Mouse (Mus musculus): ENCODE data around the gene Alg12. TPM values are rescaled to one million over a fixed set of nuclear protein-coding genes. Genes with fewer than 3 reads are reported as not detected.

Gene Alg12
- polyA plus RNA-seq, 1 experiment from 2014 or later = 9.8 TPM

- Histone ChIP-seq H3K9me3 (replicated peaks; ENCODE audit: low read length) (no peaks in the 10 kb centered on the region), H3K27me3 (ENCODE audit: insufficient read depth, low read length) (no peaks in the 10 kb centered on the region), H3K4me1 (replicated peaks; ENCODE audit: insufficient read depth, low read length) (peaks cover 33% of the 10 kb centered on the region), H3K9ac (ENCODE audit: low read depth, low read length) (0 out of 2 replicates have a peak overlapping the region, but pooled peaks have one; percentile 35), H3K36me3 (ENCODE audit: insufficient read depth, low read length) (no peaks in the 10 kb centered on the region), H3K4me3 (replicated peaks; ENCODE audit: low read depth, low read length) (no peak overlapping the region), H3K27ac (peak overlapping the region; percentile 82; the same call in 1 of the 2 replicates), H3K4me2 (ENCODE audit: low read length) (no peak overlapping the region)
- DNase-seq (ENCODE audit: low spot score) (no peak), ATAC-seq (replicated peaks; ENCODE audit: low FRiP score, low read depth) (no peak)
- WGBS = 69% methylated on average over 6 of the region's 6 CpGs
- no peak for TF ChIP-seq CTCF (IDR thresholded peaks at IDR 0.05; ENCODE audit: low read depth)
Measured at GRCm38 (mm10) chr15:88855896-88856417, 36.8 kb upstream of the Alg12 start.

GRCm38 (mm10) chr15:88854969-88855830, 36.1 kb upstream of the Alg12 start:
- ATAC-seq (replicated peaks; ENCODE audit: low FRiP score, low read depth) (no peak), DNase-seq (ENCODE audit: low spot score) (no peak)
- H3K4me3 ChIP-seq (replicated peaks; ENCODE audit: low read depth, low read length) = no peak overlapping the region
- TF ChIP-seq CTCF (IDR thresholded peaks at IDR 0.05; ENCODE audit: low read depth) = no peak
- no peaks in the 10 kb centered on the region for H3K27me3 ChIP-seq (ENCODE audit: insufficient read depth, low read length)
- H3K27ac ChIP-seq = peak overlapping the region; percentile 82
- H3K4me1 ChIP-seq (replicated peaks; ENCODE audit: insufficient read depth, low read length) = peaks cover 39% of the 10 kb centered on the region
- H3K36me3 ChIP-seq (ENCODE audit: insufficient read depth, low read length) = no peaks in the 10 kb centered on the region
- WGBS = 65% methylated on average over 15 of the region's 15 CpGs
- H3K9me3 ChIP-seq (replicated peaks; ENCODE audit: low read length) = no peaks in the 10 kb centered on the region
- no peak overlapping the region for H3K4me2 ChIP-seq (ENCODE audit: low read length)
- H3K9ac ChIP-seq (ENCODE audit: low read depth, low read length) = 0 out of 2 replicates have a peak overlapping the region, but pooled peaks have one; percentile 35

GRCm38 (mm10) chr15:88854119-88854968, 35.2 kb upstream of the Alg12 start:
- peak; percentile 49 for DNase-seq (ENCODE audit: low spot score)
- WGBS = 29% methylated on average over 6 of the region's 6 CpGs
- no peaks in the 10 kb centered on the region for H3K36me3 ChIP-seq (ENCODE audit: insufficient read depth, low read length)
- H3K27ac ChIP-seq = peak overlapping the region; percentile 82
- TF ChIP-seq CTCF (IDR thresholded peaks at IDR 0.05; ENCODE audit: low read depth) = no peak
- H3K9ac ChIP-seq (ENCODE audit: low read depth, low read length) = no peak overlapping the region
- no peaks in the 10 kb centered on the region for H3K27me3 ChIP-seq (ENCODE audit: insufficient read depth, low read length)
- ATAC-seq (replicated peaks; ENCODE audit: low FRiP score, low read depth) = peak; percentile 86
- H3K4me3 ChIP-seq (replicated peaks; ENCODE audit: low read depth, low read length) = no peak overlapping the region
- H3K9me3 ChIP-seq (replicated peaks; ENCODE audit: low read length) = no peaks in the 10 kb centered on the region
- H3K4me2 ChIP-seq (ENCODE audit: low read length) = no peak overlapping the region
- H3K4me1 ChIP-seq (replicated peaks; ENCODE audit: insufficient read depth, low read length) = peaks cover 44% of the 10 kb centered on the region

DNA sequence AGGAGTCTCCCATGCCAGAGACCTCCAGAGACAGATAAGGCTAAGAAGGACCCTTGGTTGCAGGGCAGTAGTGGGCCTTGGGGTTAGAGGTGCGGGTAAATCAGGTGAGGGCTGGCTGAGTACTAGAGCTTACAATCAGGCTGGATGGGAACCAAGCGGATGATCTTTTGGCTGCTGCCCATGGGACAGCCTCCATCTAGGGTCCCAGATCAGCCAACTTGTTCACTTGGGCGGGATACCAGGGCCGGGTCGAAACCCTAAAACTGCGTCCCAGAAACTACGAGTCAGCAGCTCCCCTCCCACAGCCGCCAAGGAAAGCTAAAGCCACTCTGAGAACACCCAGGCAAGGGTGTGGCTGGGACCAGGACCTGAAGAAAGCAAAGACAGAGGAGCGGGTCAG, 34.0 kb upstream of the Alg12 start:
- Histone ChIP-seq H3K27me3 (ENCODE audit: insufficient read depth, low read length) (no peaks in the 10 kb centered on the region), H3K9me3 (replicated peaks; ENCODE audit: low read length) (no peaks in the 10 kb centered on the region), H3K36me3 (ENCODE audit: insufficient read depth, low read length) (no peaks in the 10 kb centered on the region), H3K9ac (ENCODE audit: low read depth, low read length) (no peak overlapping the region), H3K4me2 (ENCODE audit: low read length) (no peak overlapping the region), H3K4me3 (replicated peaks; ENCODE audit: low read depth, low read length) (no peak overlapping the region), H3K27ac (peak overlapping the region; percentile 82; the same call in 1 of the 2 replicates), H3K4me1 (replicated peaks; ENCODE audit: insufficient read depth, low read length) (peaks cover 44% of the 10 kb centered on the region)
- 88% methylated on average over 9 of the region's 9 CpGs for WGBS
- ATAC-seq (replicated peaks; ENCODE audit: low FRiP score, low read depth) (no peak), DNase-seq (ENCODE audit: low spot score) (no peak)
- no peak for TF ChIP-seq CTCF (IDR thresholded peaks at IDR 0.05; ENCODE audit: low read depth)

- DNase-seq (ENCODE audit: low spot score) = peak; percentile 37
- H3K36me3 ChIP-seq (ENCODE audit: insufficient read depth, low read length) = no peaks in the 10 kb centered on the region
- TF ChIP-seq CTCF (IDR thresholded peaks at IDR 0.05; ENCODE audit: low read depth) = peak; percentile 31; the same call in 1 of the 2 replicates
- ATAC-seq (replicated peaks; ENCODE audit: low FRiP score, low read depth) = peak; percentile 76
- H3K27me3 ChIP-seq (ENCODE audit: insufficient read depth, low read length) = no peaks in the 10 kb centered on the region
- WGBS = 50% methylated on average over 10 of the region's 10 CpGs
- peaks cover 44% of the 10 kb centered on the region for H3K4me1 ChIP-seq (replicated peaks; ENCODE audit: insufficient read depth, low read length)
- no peaks in the 10 kb centered on the region for H3K9me3 ChIP-seq (replicated peaks; ENCODE audit: low read length)
- H3K4me2 ChIP-seq (ENCODE audit: low read length) = 0 out of 2 replicates have a peak overlapping the region, but pooled peaks have one; percentile 10
- H3K27ac ChIP-seq = peak overlapping the region; percentile 88
- no peak overlapping the region for H3K4me3 ChIP-seq (replicated peaks; ENCODE audit: low read depth, low read length)
- H3K9ac ChIP-seq (ENCODE audit: low read depth, low read length) = no peak overlapping the region
Measured at GRCm38 (mm10) chr15:88851507-88852149, 32.5 kb upstream of the Alg12 start.
